Mouse (Mus musculus) spleen, postnatal 36 days (tissue): ENCODE measurements around the gene Ubald2.
"Not testable (repeated sequence)": the region's sequence is repeated elsewhere in the genome, so short reads cannot be mapped to it uniquely, and the experiment has no call there.

Experiments used
- DNase-seq, 2 experiments: peaks; one replicate each; pipeline ENCODE4 v3.0.0; 2022; ENCODE audit warnings: low spot score in 2 of 2, mixed read lengths in 1 of 2

Ubald2 gene

GRCm38 (mm10) chr11:116416196-116416943 lies 17.5 kb upstream of the Ubald2 start:
- DNase-seq: no peak

GRCm38 (mm10) chr11:116417054-116417453 lies 16.8 kb upstream of the Ubald2 start:
- no peak for DNase-seq

DNA sequence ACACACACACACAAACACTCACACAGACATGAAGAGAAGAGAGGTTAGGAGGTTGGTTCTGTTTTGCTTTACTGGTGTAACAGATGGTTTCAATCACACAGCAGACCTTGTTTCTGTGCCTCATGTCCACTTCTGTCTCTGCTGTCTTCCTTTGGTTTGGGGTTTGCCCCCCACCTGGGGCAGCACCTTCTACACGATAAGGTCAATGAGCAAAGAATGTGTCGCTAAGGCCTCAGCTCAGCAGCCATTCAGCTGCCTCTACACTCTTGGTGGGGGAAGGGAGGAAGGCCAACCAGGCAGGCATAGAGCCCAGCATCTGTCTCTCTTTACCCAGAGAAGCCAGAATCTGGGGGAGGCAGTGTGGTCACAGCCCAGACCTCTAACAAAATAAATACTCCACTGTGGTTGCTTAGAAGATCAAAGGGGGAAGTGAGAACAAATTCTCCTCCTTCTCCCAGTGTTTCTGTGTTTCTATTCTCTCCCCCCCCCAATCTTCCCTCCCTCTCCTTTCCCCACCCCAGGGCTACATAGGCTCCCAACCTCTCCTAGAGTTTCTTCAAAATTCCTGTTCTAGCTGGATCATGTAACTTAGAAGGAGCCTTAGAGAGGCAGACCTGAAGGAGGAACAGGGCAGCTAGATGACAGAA lies 15.6 kb upstream of the Ubald2 start:
- peak; percentile 86 to 87 for DNase-seq

GRCm38 (mm10) chr11:116418841-116419462 lies 14.9 kb upstream of the Ubald2 start:
- DNase-seq: peak in 1 of 2 experiments; percentile 49

DNA sequence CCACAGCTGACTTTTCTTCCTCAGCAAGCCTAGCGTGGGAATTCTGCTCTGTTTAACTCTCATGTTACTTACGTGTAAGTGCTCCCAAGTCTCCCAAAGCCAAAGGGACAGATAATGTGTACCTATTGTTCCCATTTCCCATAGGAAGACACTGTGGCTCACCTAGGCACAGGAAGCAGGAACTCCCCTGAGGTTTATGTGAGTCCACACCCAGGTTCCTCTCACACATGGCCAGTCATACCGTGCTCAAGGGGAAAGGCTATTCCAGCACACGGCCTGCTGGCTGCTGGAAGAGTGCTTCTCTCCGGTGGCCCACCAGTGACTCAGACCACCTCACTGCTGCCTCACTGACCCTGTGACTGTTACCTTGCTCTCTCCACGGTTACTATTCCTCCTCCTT lies 12.8 kb upstream of the Ubald2 start:
- no peak for DNase-seq

DNA sequence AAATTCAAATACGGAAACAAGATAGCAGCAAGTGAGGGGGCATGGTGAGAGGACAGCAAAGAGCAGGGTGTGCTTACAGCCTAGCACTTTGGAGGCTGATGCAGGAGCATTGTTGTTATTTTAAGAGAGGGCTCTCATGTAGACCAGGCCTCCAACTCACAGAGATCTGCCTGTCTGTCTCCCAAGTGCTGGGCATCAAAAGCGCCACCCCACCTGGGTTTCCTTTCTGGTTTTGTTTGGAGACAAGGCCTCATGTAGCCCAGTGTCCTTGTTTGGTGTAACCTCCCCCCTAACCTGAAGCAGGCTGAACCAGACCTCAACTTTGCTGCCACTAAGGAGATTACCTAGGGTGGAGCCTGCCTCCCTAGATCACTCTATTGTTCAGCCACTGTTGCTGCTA lies 11.3 kb upstream of the Ubald2 start:
- DNase-seq: no peak

DNA sequence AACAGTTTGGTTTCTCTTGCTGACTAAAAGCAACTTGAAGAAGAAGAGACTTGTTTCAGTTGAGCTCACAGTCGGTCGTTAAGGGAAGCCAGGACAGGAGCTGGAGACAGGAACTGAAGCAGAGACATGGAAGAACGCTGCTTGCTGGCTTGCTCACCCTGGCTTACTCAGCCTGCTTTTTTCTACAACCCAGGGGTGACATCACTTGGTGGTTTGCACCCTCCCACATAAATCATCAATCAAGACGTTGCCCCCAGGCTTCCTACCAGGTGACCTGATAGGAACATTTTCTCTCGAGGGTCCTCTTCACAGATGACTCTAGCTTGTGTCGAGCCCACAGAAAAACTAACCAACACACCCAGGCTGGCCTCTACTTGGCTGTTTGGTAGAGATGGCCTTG lies 10.7 kb upstream of the Ubald2 start:
- no peak for DNase-seq

GRCm38 (mm10) chr11:116423782-116424620 lies 9.9 kb upstream of the Ubald2 start:
- peak; percentile 90 to 92 for DNase-seq

DNA sequence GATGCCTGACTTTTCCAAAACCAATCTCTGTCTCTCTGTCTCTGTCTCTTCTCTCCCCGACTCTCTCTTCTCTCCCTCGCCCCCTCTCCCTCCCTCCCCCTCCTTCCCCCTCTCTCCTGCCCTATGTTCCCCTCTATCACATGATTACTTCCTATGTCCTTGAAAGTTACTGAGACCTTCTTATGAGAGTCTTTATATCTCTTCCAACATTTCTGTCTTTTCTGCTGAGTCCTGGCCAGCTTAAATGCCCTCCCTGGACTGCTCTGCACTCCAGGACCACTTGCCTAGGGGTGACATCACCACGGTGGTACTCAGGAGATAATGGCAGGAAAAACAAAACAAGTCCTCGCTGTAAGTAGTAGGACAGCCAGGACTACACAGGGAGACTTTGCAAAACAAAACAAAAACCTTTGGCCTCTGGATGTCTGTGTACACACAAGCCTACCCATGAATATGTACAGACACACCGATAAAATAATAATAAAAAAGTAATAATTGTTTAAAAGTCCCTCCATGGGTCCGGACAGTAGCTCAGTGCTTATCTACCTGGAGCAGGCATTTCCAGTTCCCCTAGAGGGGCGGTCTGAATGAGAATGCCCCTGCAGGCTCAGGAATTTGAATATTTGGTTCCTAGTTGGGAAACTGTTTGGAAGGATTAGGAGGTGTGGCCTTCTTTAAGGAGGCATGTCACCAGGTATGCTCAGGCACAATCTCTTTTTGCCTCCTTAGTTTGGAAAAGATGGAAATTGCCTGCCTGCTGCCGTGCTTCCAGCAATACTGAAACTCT lies 9.1 kb upstream of the Ubald2 start:
- DNase-seq: no peak

DNA sequence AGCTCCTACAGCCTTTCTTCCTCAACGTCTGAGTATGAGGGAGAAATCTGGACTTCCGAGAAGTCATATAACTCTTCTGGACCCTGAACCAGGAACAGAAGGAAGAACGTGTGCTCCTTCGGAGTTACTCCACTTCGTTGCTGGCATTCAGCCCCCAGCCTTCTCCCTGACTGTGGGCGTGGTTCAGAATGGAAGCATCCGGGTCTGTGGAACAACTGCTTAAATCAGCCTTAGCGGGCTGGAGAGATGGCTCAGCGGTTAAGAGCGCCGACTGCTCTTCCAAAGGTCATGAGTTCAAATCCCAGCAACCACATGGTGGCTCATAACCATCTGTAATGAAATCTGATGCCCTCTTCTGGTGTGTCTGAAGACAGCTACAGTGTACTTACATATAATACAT lies 7.6 kb upstream of the Ubald2 start:
- DNase-seq: not testable (repeated sequence)

DNA sequence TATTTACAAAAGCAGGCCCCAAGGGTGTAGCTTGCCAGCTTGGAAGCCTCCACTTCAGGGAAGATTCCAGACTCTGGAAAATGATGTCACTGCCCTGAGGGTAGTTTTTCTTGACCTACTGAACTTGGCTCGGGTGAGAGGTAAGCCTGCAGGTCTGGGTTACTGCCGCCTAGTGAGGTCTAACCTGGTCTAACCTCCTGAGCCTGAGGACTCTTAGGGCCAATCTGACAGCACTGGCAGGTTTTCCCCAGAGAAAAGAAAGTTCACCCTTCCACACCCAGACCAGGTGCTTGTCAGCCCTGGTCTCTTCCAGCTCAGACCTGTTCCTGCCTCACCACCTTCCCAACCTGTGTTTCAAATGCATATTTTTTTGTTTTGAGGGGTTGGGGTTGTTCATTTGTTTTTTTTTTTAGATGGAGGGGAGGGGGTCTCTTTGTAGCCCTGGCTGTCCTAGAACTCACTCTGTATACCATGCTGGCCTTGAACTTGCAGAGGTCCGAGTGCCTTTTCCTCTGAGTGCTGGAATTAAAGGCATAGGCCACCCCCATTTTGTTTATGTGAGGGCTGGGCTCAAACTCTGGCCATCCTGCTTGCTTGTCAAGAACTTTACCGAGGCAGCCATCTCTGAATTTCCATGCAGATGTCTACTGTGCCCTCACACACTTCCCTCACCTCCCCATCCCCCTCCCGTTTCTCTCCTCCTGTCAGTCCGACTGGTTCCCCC lies 6.9 kb upstream of the Ubald2 start:
- DNase-seq: no peak

DNA sequence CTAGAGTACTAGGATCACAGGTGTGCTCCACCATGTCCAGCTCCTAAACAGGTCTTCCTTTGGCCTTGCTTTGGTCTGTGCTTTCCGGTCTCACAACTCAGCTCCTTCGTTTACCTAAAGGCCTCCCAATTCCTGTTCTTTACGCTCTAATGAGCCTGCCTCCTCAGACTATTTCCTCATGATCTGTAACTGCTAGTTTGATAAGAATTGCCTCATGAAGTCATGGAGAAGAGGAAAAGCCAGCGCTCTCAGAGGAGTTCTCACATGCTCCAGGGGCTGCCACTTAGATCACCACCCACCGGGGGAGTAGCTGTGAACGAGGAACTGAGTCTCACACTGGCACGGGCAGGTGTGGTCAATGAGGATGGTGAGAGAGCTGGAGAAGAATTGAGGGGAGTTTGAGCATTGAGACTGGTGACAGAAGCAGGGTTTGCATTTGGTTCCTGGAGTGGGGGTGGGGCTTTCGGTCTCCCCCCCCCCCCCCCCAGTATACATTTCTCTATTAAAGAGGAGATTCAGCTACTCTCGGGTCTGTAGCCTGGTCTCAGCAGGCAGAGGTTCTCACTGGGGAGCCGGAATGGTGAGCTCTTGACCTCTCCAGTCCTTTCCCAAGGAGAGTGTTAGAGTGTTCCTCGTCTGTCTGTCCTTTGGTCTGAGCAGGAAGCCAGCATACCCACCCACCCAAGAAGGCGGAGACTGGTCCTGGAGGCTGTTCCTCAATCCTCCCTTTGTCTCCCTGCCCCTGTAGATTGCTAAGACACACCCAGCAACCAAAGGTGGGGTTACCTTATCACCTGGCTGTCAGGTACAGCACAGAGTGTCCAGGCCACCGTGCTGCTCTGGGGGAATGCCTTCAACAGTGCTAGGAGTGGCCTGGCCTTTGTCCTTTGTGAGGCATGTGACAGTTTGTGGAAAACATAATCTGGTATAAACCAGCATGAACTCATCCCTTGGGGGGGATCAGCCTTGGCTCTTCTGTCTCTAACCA lies 4.7 kb upstream of the Ubald2 start:
- DNase-seq: no peak

DNA sequence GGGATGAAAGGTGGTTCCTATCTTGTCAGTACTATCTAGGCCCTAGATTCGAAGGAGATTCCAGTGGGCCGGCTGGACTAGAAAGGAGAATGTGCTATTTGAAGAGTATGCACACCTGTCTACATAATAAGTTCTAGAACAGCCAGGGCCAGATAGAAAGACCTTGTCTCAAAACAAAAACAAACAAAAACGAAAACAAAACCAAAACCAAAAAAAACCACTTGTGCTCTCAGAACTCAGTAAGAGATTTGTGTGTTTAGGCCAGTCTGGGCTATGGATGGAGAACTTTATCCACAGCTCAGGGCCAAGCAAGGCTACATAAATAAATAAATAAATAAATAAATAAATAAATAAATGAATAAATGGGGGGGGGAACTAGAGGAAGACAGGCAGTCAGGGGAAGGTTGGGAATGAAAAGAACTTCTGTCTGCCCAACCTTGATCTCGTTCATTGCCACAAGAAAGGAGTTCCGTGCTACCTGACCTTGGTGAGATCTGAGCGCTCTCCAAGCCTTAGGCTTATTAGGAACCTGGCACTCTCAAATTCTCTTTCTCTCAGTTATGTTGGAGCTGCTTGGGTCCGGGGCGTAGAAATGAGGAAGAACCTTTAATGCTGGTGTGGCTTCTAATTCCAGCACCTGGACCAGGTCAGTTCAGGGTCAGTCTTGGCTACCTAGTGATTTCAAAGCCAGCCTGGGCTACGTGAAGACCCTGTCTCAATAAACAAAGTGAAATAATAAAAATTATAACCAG lies 3.9 kb upstream of the Ubald2 start:
- no peak for DNase-seq

GRCm38 (mm10) chr11:116430723-116431427 lies 3.0 kb upstream of the Ubald2 start:
- DNase-seq: no peak

GRCm38 (mm10) chr11:116431428-116432077 lies 2.3 kb upstream of the Ubald2 start:
- no peak for DNase-seq

DNA sequence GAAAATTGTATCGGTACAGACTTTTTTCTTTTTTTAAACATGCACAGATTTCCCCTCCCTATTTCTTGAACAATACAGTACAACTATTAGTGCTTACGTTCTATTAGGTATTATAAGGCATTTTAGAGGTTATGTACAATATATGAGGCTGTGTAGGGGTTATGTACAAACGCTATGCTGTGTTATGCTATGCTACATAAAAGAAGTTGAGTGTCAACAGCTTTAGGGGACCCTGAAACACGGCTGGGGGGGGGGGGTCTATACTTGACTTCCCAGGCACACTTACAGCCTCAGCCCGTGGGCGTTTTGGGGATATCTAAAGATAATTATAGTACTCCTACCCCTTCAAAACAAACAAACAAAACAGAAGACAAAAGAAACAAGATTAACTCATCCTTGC lies 1.8 kb upstream of the Ubald2 start:
- DNase-seq: no peak

DNA sequence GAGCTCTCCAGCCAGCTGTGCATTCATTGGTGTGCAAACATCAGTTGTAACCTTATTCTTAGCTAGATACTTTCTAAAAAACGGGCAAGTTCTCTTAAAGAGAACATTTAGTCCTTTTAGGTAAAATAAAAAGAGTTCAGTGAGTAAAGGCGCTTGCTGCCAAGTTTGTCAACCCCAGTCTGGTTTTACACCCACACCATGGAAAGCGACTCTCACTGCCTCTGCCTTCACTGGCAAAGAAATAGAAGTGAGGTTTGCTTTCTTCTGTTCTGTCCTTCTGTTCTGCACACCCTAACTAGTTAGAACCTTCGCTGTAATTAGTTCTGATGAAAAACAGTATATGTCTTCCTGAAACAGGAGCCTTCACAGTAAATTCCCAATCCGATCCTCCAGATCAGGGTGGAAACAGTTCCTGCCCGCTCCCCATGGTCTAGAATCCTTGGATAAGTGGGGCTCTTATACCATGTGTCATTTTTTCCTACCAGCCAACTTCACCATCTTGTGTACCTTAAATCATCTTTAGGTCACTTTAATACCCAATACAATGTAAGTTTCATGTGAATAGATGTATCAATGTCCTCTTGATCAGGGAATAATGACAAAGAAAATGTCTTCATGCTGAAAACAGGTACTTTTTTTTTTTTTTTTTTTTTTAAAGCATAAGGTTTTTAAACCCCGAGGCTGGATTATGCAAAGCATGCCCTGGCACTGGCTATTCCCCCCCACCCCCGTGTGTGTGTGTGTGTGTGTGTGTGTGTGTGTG lies 1.1 kb upstream of the Ubald2 start:
- no peak for DNase-seq
